Mouse (Mus musculus): ENCODE measurements around the gene Gm48552. TPM values are rescaled to one million over a fixed set of nuclear protein-coding genes. Genes with fewer than 3 reads are reported as not detected.

The Gm48552 gene
- polyA plus RNA-seq, 1 experiment from 2014 or later: 0.44 TPM

DNA sequence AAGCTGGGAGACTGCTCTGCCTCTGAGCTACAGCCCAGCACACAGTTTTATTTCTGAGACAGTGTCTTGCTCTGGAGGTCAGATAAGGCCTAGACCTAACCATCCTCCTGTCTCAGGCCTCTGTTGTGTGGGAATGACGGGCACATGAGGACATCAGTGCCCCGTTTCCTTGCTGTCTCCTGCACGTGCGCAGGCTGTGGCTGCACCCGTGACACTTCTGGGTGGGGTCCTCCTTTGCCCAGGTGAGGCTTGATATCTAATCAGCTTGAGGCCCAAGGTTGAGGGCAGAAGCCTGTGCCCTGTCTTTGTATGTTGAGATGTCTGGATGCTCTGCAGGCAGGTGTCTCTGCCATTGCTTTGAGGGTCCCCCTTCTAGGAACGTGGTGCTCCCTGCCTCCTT lies 3.5 kb downstream of the Gm48552 start:
- no peak overlapping the region for H3K4me2 ChIP-seq (ENCODE audit: low read depth, low read length)
- H3K4me3 ChIP-seq (ENCODE audit: low read depth, low read length): no peak overlapping the region
- peaks cover 29% of the 10 kb centered on the region for H3K4me1 ChIP-seq (ENCODE audit: control insufficient read depth, low read depth, low read length)
- 60% methylated on average over 6 of the region's 6 CpGs for WGBS (ENCODE audit: insufficient replicate concordance)
- H3K36me3 ChIP-seq (ENCODE audit: control insufficient read depth, insufficient read depth): peaks cover 12% of the 10 kb centered on the region
- no peak for ATAC-seq (ENCODE audit: low read depth)
- no peaks in the 10 kb centered on the region for H3K27me3 ChIP-seq (ENCODE audit: control insufficient read depth, insufficient read depth, low read depth, low read length)
- H3K9ac ChIP-seq (ENCODE audit: low read depth, low read length): no peak overlapping the region
- H3K27ac ChIP-seq (ENCODE audit: low read length): no peak overlapping the region
- no peaks in the 10 kb centered on the region for H3K9me3 ChIP-seq (replicated peaks; ENCODE audit: control insufficient read depth, low read length)

DNA sequence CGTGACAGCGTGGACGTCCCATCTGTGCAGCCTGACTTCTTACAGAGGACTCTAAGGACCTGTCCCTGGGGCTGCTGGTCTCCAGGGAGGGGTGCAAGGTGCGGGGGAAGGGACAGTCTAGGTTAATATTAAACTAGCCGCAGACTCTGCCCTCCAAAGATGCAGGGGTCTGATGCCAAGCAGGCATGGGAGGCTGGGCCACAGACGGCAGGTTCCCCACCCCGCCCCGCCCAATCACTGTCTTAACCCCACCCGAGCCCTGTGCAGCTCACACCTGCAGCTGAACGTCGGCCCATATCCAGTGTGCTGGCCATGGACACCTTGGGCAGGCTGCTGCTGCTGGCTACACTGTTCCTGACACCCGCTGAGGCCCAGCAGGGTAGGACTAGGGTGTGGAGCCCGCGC lies 4.0 kb downstream of the Gm48552 start, which contains the start of gene Smim24:
Gene Smim24 (plus strand): TSS at position 271 of the 405 bp plus-strand sequence.
- Histone ChIP-seq H3K9ac (ENCODE audit: low read depth, low read length) (peak within 1 kb of the TSS; percentile 6; the same call in 1 of the 2 replicates), H3K4me2 (ENCODE audit: low read depth, low read length) (peak within 1 kb of the TSS; percentile 46), H3K36me3 (ENCODE audit: control insufficient read depth, insufficient read depth) (peaks cover 7% of the 10 kb centered on the region), H3K9me3 (replicated peaks; ENCODE audit: control insufficient read depth, low read length) (no peaks in the 10 kb centered on the region), H3K4me3 (ENCODE audit: low read depth, low read length) (peak within 1 kb of the TSS; percentile 16), H3K4me1 (ENCODE audit: control insufficient read depth, low read depth, low read length) (peaks cover 29% of the 10 kb centered on the region), H3K27me3 (ENCODE audit: control insufficient read depth, insufficient read depth, low read depth, low read length) (no peaks in the 10 kb centered on the region), H3K27ac (ENCODE audit: low read length) (no peak within 1 kb of the TSS)
- no peak for ATAC-seq (ENCODE audit: low read depth)
- 44% methylated on average over 14 of the region's 14 CpGs for WGBS (ENCODE audit: insufficient replicate concordance)

DNA sequence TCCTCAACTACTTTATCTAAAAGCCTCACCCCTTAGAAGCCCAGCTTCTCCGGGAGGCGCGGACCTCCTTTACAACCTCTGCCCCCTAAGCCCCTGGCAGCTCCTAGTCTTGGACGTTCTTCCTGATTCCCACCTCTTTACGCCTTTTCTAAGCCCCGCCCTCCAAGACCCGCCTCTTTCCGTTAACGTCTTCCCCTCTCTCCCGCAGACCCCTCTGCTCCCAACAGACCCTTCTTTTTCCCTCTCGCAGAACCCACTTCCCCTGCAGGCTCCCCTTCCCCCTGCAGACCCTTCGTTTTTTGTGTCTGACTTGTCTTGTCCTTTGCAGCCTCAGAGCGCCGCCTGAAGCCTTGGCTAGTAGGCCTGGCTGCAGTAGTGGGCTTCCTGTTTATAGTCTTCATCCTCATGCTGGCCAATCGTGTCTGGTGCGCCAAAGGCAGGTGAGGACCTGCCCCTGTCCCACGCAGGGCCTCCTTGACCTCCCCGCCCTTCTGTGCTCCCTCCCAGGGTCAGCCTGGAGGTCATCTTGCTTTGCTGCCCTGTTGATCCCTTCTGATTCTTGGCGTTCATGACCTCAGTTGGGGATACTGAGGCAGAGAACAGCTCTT lies 4.8 kb downstream of the Gm48552 start:
- Histone ChIP-seq H3K27ac (ENCODE audit: low read length) (no peak overlapping the region), H3K9me3 (replicated peaks; ENCODE audit: control insufficient read depth, low read length) (no peaks in the 10 kb centered on the region), H3K27me3 (ENCODE audit: control insufficient read depth, insufficient read depth, low read depth, low read length) (no peaks in the 10 kb centered on the region), H3K4me1 (ENCODE audit: control insufficient read depth, low read depth, low read length) (peaks cover 29% of the 10 kb centered on the region), H3K36me3 (ENCODE audit: control insufficient read depth, insufficient read depth) (no peaks in the 10 kb centered on the region), H3K4me2 (ENCODE audit: low read depth, low read length) (peak overlapping the region; percentile 46), H3K9ac (ENCODE audit: low read depth, low read length) (peak overlapping the region; percentile 6; the same call in 1 of the 2 replicates), H3K4me3 (ENCODE audit: low read depth, low read length) (peak overlapping the region; percentile 16)
- 6% methylated on average over 19 of the region's 19 CpGs for WGBS (ENCODE audit: insufficient replicate concordance)
- ATAC-seq (ENCODE audit: low read depth): no peak

DNA sequence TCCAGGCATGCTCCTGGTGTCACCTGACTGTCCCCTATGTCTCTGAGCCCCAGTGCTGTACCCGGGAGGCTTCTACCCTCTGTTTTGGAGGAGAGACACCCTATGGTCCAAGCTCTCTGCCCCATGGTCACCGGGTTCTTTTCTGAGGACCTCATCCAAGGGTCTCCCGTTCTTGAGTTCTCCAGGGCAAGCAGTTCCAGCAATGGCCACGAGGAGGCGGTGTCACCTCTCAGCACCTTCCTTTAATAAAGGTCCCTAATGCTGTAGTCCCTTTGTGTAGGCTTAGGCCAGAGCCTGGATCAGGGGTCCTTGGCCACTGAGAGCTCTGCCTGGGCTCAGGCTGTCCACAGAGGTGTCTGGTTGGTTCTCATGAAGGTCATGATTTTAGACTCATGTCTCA lies 6.3 kb downstream of the Gm48552 start:
- WGBS (ENCODE audit: insufficient replicate concordance): 8% methylated on average over 5 of the region's 5 CpGs
- H3K4me2 ChIP-seq (ENCODE audit: low read depth, low read length): no peak overlapping the region

DNA sequence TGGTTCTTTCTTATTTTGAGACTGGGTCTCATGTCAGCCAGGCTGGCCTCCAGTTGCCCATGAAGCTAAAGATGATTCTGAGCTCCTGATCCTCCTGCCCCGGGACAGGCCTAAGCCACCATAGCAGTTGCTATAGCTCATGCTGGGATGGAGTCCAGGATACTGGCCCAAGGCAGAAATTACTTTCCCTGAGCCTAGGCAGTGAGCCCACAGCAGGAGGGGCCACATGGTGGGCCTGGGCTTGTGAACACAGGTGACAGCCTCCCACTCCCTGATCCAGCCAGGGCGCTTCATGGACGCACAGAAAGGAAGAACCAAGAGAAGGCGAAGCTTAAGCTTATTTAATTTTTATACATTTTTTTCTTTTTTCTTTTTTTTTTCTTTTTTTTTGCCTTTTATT lies 7.1 kb downstream of the Gm48552 start:
- no peak overlapping the region for H3K27ac ChIP-seq (ENCODE audit: low read length)
- ATAC-seq (ENCODE audit: low read depth): no peak

More for the DNA sequence above, 6.3 kb downstream of the Gm48552 start:
- no peaks in the 10 kb centered on the region for H3K9me3 ChIP-seq (replicated peaks; ENCODE audit: control insufficient read depth, low read length)
- H3K27ac ChIP-seq (ENCODE audit: low read length): no peak overlapping the region
- peak; percentile 4; the same call in 1 of the 2 replicates for ATAC-seq (ENCODE audit: low read depth)
- H3K9ac ChIP-seq (ENCODE audit: low read depth, low read length): no peak overlapping the region
- no peaks in the 10 kb centered on the region for H3K36me3 ChIP-seq (ENCODE audit: control insufficient read depth, insufficient read depth)
- peaks cover 15% of the 10 kb centered on the region for H3K4me1 ChIP-seq (ENCODE audit: control insufficient read depth, low read depth, low read length)
- H3K4me3 ChIP-seq (ENCODE audit: low read depth, low read length): no peak overlapping the region
- H3K27me3 ChIP-seq (ENCODE audit: control insufficient read depth, insufficient read depth, low read depth, low read length): no peaks in the 10 kb centered on the region

DNA sequence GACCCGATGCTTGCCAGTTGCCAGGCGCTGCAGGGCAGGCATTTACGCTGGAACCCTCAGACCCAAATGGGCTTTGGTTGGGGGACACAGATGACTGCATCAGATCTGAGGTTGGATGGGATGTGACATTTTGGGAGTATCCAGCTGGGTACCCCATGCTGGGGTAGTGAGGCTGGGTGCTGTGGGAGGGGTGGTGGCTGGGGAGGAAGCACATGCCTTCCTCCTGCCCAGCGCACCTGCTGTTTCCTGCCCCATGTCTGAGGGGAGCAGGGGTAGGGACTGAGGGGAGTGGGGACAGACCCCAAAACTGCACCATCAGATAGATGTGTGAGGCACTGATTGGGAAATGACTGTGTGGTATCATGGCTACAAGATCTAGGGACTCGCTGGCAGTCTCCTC lies 7.9 kb downstream of the Gm48552 start:
- no peaks in the 10 kb centered on the region for H3K27me3 ChIP-seq (ENCODE audit: control insufficient read depth, insufficient read depth, low read depth, low read length)
- no peak overlapping the region for H3K4me2 ChIP-seq (ENCODE audit: low read depth, low read length)
- H3K9me3 ChIP-seq (replicated peaks; ENCODE audit: control insufficient read depth, low read length): no peaks in the 10 kb centered on the region
- H3K27ac ChIP-seq (ENCODE audit: low read length): no peak overlapping the region
- H3K36me3 ChIP-seq (ENCODE audit: control insufficient read depth, insufficient read depth): no peaks in the 10 kb centered on the region
- H3K4me1 ChIP-seq (ENCODE audit: control insufficient read depth, low read depth, low read length): peaks cover 21% of the 10 kb centered on the region
- H3K4me3 ChIP-seq (ENCODE audit: low read depth, low read length): no peak overlapping the region
- H3K9ac ChIP-seq (ENCODE audit: low read depth, low read length): no peak overlapping the region
- WGBS (ENCODE audit: insufficient replicate concordance): 75% methylated on average over 5 of the region's 5 CpGs
- no peak for ATAC-seq (ENCODE audit: low read depth)

More for the DNA sequence above, 7.1 kb downstream of the Gm48552 start:
- Histone ChIP-seq H3K4me2 (ENCODE audit: low read depth, low read length) (no peak overlapping the region), H3K9me3 (replicated peaks; ENCODE audit: control insufficient read depth, low read length) (no peaks in the 10 kb centered on the region), H3K4me1 (ENCODE audit: control insufficient read depth, low read depth, low read length) (peaks cover 14% of the 10 kb centered on the region), H3K4me3 (ENCODE audit: low read depth, low read length) (no peak overlapping the region), H3K36me3 (ENCODE audit: control insufficient read depth, insufficient read depth) (no peaks in the 10 kb centered on the region), H3K9ac (ENCODE audit: low read depth, low read length) (no peak overlapping the region), H3K27me3 (ENCODE audit: control insufficient read depth, insufficient read depth, low read depth, low read length) (no peaks in the 10 kb centered on the region)
- WGBS (ENCODE audit: insufficient replicate concordance): 71% methylated on average over 4 of the region's 4 CpGs

DNA sequence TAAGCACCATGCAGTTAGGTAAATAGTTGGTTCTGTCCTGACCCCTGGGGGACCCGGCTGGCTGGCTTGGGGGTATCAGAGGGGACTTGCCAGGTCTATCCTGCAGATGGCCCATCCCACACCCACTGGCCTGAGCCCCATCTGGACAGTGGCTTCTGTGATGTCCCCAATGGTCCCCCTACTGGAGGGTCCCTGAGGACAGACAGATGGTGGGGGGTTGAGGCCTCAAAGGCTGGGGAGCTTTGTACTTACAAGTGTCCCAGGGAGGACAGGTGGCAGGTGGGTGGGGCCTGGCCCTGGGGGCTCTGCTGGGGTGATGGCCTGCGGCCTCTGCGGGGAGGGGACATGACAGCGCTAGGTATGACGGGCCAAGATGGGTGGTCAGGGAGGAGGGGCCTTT lies 10.5 kb downstream of the Gm48552 start:
- H3K4me3 ChIP-seq (ENCODE audit: low read depth, low read length): no peak overlapping the region
- no peak overlapping the region for H3K27ac ChIP-seq (ENCODE audit: low read length)
- H3K27me3 ChIP-seq (ENCODE audit: control insufficient read depth, insufficient read depth, low read depth, low read length): peaks cover 3% of the 10 kb centered on the region; the same call in 1 of the 2 replicates
- H3K4me1 ChIP-seq (ENCODE audit: control insufficient read depth, low read depth, low read length): peaks cover 18% of the 10 kb centered on the region
- H3K9ac ChIP-seq (ENCODE audit: low read depth, low read length): no peak overlapping the region
- ATAC-seq (ENCODE audit: low read depth): no peak
- H3K9me3 ChIP-seq (replicated peaks; ENCODE audit: control insufficient read depth, low read length): no peaks in the 10 kb centered on the region
- H3K4me2 ChIP-seq (ENCODE audit: low read depth, low read length): no peak overlapping the region
- whole genome bisulfite sequencing (ENCODE audit: insufficient replicate concordance): 83% methylated on average over 5 of the region's 5 CpGs
- no peaks in the 10 kb centered on the region for H3K36me3 ChIP-seq (ENCODE audit: control insufficient read depth, insufficient read depth)

DNA sequence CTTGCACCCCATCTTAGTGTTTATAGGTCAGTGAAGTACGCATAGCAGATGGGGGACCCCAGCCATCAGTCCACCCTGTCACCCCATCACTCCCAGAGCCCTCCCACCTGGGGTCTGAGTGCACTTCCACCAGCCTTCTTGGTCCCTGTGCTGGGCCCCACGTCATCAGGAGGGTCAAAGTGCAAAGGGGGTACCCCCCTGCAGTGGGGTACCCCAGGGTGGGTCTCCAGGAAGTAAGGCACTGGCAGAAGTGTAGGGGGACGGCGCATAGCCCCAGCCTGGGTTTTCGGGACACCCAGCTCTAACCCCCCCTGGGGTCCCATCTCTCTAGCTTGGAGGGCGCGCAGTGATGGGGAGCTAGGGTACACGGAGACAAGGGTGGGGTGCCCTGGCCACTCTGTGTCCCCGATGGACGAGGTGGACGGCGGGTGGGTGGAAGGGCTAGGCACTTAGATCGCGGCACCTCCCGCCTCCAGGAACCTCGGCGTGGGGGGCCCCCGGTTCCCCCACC lies 11.0 kb downstream of the Gm48552 start:
- peaks cover 18% of the 10 kb centered on the region for H3K4me1 ChIP-seq (ENCODE audit: control insufficient read depth, low read depth, low read length)
- H3K9ac ChIP-seq (ENCODE audit: low read depth, low read length): no peak overlapping the region
- no peak for ATAC-seq (ENCODE audit: low read depth)
- no peaks in the 10 kb centered on the region for H3K36me3 ChIP-seq (ENCODE audit: control insufficient read depth, insufficient read depth)
- 86% methylated on average over 18 of the region's 18 CpGs for WGBS (ENCODE audit: insufficient replicate concordance)
- peaks cover 8% of the 10 kb centered on the region for H3K27me3 ChIP-seq (ENCODE audit: control insufficient read depth, insufficient read depth, low read depth, low read length)
- H3K4me3 ChIP-seq (ENCODE audit: low read depth, low read length): no peak overlapping the region
- no peak overlapping the region for H3K27ac ChIP-seq (ENCODE audit: low read length)
- H3K9me3 ChIP-seq (replicated peaks; ENCODE audit: control insufficient read depth, low read length): no peaks in the 10 kb centered on the region
- no peak overlapping the region for H3K4me2 ChIP-seq (ENCODE audit: low read depth, low read length)

DNA sequence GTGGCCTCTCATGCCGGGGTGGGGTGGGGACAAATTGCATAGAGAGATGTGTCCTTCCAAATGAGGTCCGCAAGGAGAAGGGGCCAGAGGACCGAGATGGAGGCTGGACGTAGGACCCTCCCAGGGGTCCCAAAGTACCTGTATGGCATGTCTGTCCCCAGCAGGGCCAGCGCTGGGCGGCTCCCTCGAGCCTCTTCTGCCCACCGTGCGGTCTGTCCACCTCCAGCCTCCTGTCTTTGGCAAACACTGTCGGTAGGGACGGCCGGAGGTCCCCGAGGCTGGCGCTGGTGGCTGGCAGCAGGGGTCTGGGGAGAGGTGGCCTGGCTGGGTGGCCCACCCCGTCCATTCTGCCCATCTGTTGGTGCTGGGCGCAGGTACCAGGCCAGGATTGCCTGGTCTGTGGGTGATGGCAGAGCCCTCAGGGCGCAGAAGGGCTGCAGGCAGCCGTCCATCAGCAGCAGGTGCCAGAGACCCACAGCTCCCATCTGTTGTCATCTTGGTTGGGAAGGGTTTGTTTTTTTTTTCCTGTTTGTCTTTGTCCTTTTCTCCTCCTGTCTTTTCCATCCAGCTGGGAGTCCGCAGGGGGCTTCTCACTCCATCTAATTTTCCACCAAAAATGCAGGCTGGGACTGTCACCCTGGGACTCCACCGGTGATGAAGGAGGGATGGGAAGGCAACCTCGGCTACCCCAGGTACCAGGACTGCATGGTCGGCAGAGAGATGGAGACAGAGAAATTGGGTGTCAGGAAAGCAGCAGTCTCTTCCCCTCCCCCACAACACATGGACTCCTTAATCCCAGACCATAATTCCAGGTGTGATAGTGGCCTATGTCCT lies 11.8 kb downstream of the Gm48552 start:
- peaks cover 18% of the 10 kb centered on the region for H3K4me1 ChIP-seq (ENCODE audit: control insufficient read depth, low read depth, low read length)
- no peak overlapping the region for H3K4me3 ChIP-seq (ENCODE audit: low read depth, low read length)
- no peak overlapping the region for H3K27ac ChIP-seq (ENCODE audit: low read length)
- H3K9ac ChIP-seq (ENCODE audit: low read depth, low read length): no peak overlapping the region
- H3K4me2 ChIP-seq (ENCODE audit: low read depth, low read length): no peak overlapping the region
- no peaks in the 10 kb centered on the region for H3K9me3 ChIP-seq (replicated peaks; ENCODE audit: control insufficient read depth, low read length)
- 66% methylated on average over 22 of the region's 22 CpGs for WGBS (ENCODE audit: insufficient replicate concordance)
- H3K36me3 ChIP-seq (ENCODE audit: control insufficient read depth, insufficient read depth): no peaks in the 10 kb centered on the region
- no peak for ATAC-seq (ENCODE audit: low read depth)
- H3K27me3 ChIP-seq (ENCODE audit: control insufficient read depth, insufficient read depth, low read depth, low read length): peaks cover 8% of the 10 kb centered on the region
